Mouse (Mus musculus): ENCODE measurements around the gene Cyb5d1. TPM values are rescaled to one million over a fixed set of nuclear protein-coding genes. Genes with fewer than 3 reads are reported as not detected.

The Cyb5d1 gene
- total RNA-seq, 2 experiments from 2014 or later: 26.5 to 26.9 TPM

DNA sequence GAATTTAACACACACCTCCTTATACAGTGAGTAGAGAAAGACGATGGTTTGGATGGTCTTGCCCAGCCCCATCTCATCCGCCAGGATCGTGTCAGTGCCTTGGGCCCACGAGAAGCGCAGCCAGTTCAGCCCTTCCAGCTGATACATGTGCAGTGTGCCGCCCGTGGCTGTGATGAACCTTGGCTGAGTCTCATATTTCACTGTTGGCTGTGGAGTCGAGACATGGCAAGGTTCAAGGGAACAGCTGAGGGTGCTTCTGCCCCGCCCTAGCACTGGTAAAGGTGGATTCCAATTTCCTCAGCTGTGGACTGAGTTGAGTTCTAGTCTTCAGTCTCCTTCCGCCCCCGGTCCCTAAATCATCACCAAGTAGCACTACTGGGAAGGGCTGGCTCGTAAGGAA lies 37.7 kb downstream of the Cyb5d1 start:
- peak; percentile 64 for DNase-seq

GRCm38 (mm10) chr11:69356544-69356943 lies 38.9 kb downstream of the Cyb5d1 start:
- no peak for DNase-seq

- no peak for DNase-seq
These were observed 49.0 kb downstream of the Cyb5d1 start for GRCm38 (mm10) chr11:69346441-69346840.

Other genes with a start within 250 kb of the Cyb5d1 start
- gene Alox12b, start 238.6 kb downstream of the Cyb5d1 start, total RNA-seq (2021): under 1 TPM in 1 of 2 experiments, not detected in 1; 0.18 TPM
- not detected for gene Alox8, start 197.8 kb downstream of the Cyb5d1 start, total RNA-seq (2021)
- not detected for gene Gucy2e, start 158.6 kb downstream of the Cyb5d1 start, total RNA-seq (2021)
- gene Cntrob, start 71.9 kb downstream of the Cyb5d1 start, total RNA-seq (2021): 1 to 10 TPM; 1.2 to 2.5 TPM
- gene Trappc1, start 71.7 kb downstream of the Cyb5d1 start, total RNA-seq (2021): 10 to 100 TPM; 39.6 to 48.3 TPM
- under 1 TPM in 1 of 2 experiments, not detected in 1; 0.13 TPM for gene Kcnab3, start 69.4 kb downstream of the Cyb5d1 start, total RNA-seq (2021)
- under 1 TPM in 1 of 2 experiments, not detected in 1; 0.35 TPM for gene Rnf227, start 55.2 kb downstream of the Cyb5d1 start, total RNA-seq (2021)
- gene Chd3, start 26.2 kb downstream of the Cyb5d1 start, total RNA-seq (2021): 10 to 100 TPM; 12.0 to 13.9 TPM
- 10 to 100 TPM; 60.4 to 65.0 TPM for gene Naa38, start 144 bp downstream of the Cyb5d1 start, total RNA-seq (2021)
- 1 to 10 TPM; 6.1 to 7.0 TPM for gene Tmem88, start 2.6 kb upstream of the Cyb5d1 start, total RNA-seq (2021)
- gene Kdm6b, start 18.0 kb upstream of the Cyb5d1 start, total RNA-seq (2021): 10 to 100 TPM; 23.9 to 27.7 TPM
- gene Dnah2, start 153.5 kb upstream of the Cyb5d1 start, total RNA-seq (2021): under 1 TPM; 0.03 to 0.48 TPM
- gene Efnb3, start 164.6 kb upstream of the Cyb5d1 start, total RNA-seq (2021): under 1 TPM; 0.35 to 0.69 TPM
- 1 to 10 TPM; 3.4 to 3.7 TPM for gene Wrap53, start 184.6 kb upstream of the Cyb5d1 start, total RNA-seq (2021)
- 10 to 100 TPM; 12.2 to 12.7 TPM for gene Trp53, start 184.7 kb upstream of the Cyb5d1 start, total RNA-seq (2021)
- 100 to 1,000 TPM; 365 to 378 TPM for gene Atp1b2, start 210.3 kb upstream of the Cyb5d1 start, total RNA-seq (2021)
- gene Shbg, start 222.3 kb upstream of the Cyb5d1 start, total RNA-seq (2021): under 1 TPM in 1 of 2 experiments, not detected in 1; 0.62 TPM
- gene Sat2, start 226.4 kb upstream of the Cyb5d1 start, total RNA-seq (2021): 1 to 10 TPM; 2.3 to 2.8 TPM
- gene Fxr2, start 237.4 kb upstream of the Cyb5d1 start, total RNA-seq (2021): 10 to 100 TPM; 76.0 to 77.1 TPM